Mouse (Mus musculus) ES-E14 (cell line): ENCODE results near the gene Cenpt. TPM values are rescaled to one million over a fixed set of nuclear protein-coding genes. Genes with fewer than 3 reads are reported as not detected.
A peak's percentile ranks its signal among the peaks of the same experiment; 100 is the strongest.

Source experiments
- DNase-seq: peaks from one replicate; pipeline ENCODE4 v3.0.0-alpha.2; 2013; ENCODE audit warnings: low read depth, low spot score
- H3K27ac ChIP-seq: 2 replicates; pipeline ENCODE4 v1.5.1; 2012; ENCODE audit warnings: low read depth, mild to moderate bottlenecking, low read length, moderate library complexity, mixed read lengths; ENCODE audit not compliant: poor library complexity, insufficient read depth, severe bottlenecking
- H3K36me3 ChIP-seq: 2 replicates; pipeline ENCODE4 v1.6.1; 2012; ENCODE audit warnings: mild to moderate bottlenecking, low read length, moderate library complexity, mixed read lengths; ENCODE audit not compliant: control insufficient read depth, poor library complexity, insufficient read depth, severe bottlenecking
- H3K4me1 ChIP-seq, 2 experiments: fragments of 150-350 bp in 1 of 2; sonication (generic) in 1 of 2; 2 replicates each; pipeline ENCODE4 v1.6.1; 2012; ENCODE audit warnings: low read length in 2 of 2, mild to moderate bottlenecking in 1 of 2, mixed read lengths in 1 of 2; ENCODE audit not compliant: control insufficient read depth in 2 of 2, insufficient read depth in 2 of 2, poor library complexity in 1 of 2
- H3K4me3 ChIP-seq, 2 experiments: fragments of 150-350 bp in 1 of 2; sonication (generic) in 1 of 2; 2 replicates each; pipeline ENCODE4 v1.5.1; 2012; ENCODE audit warnings: low read length in 2 of 2, low read depth in 1 of 2, mild to moderate bottlenecking in 1 of 2, mixed read lengths in 1 of 2; ENCODE audit not compliant: insufficient read depth in 1 of 2, poor library complexity in 1 of 2, severe bottlenecking in 1 of 2
- H3K9ac ChIP-seq: 2 replicates; pipeline ENCODE4 v1.6.1; 2012; ENCODE audit warnings: low read depth, mild to moderate bottlenecking, low read length, mixed read lengths; ENCODE audit not compliant: poor library complexity, insufficient read depth, severe bottlenecking
- H3K9me3 ChIP-seq: fragments of 150-350 bp; sonication (generic); 2 replicates; pipeline ENCODE4 v1.6.1; 2012; ENCODE audit warnings: low read depth, mild to moderate bottlenecking, low read length; ENCODE audit not compliant: control insufficient read depth, insufficient read depth
- CHD2 ChIP-seq: IDR thresholded peaks from 2 replicates; pipeline ENCODE4 v1.6.1; 2014; ENCODE audit warnings: mild to moderate bottlenecking, low read depth, low read length, inconsistent platforms
- HCFC1 ChIP-seq: IDR thresholded peaks from 2 replicates; pipeline ENCODE4 v1.6.1; 2012; ENCODE audit warnings: low read length, inconsistent platforms, borderline replicate concordance; ENCODE audit not compliant: insufficient read depth
- MAFK ChIP-seq: IDR thresholded peaks from 2 replicates; pipeline ENCODE4 v1.6.1; 2014; ENCODE audit warnings: mild to moderate bottlenecking, low read depth, low read length, inconsistent platforms; ENCODE audit not compliant: insufficient read depth
- ZC3H11A ChIP-seq: IDR thresholded peaks from 2 replicates; pipeline ENCODE4 v1.6.1; 2012; ENCODE audit warnings: low read depth, mild to moderate bottlenecking, inconsistent platforms, low read length, borderline replicate concordance
- ZNF384 ChIP-seq: IDR thresholded peaks from 2 replicates; pipeline ENCODE4 v1.6.1; 2012; ENCODE audit warnings: low read depth, low read length, inconsistent platforms
- in situ Hi-C, 2 experiments: fragments of 600-800 bp; cut with MboI; formaldehyde crosslinking; loops; one replicate each; pipeline ENCODE4 v1.15.1; 2025; ENCODE audit warnings: low sequenced_read_pairs in 2 of 2, inconsistent platforms in 1 of 2; ENCODE audit not compliant: unreplicated experiment in 2 of 2
- total RNA-seq: library from RNA; depleted of rRNA; stranded (reverse); fragments of 300-350 nt; gene quantifications from 2 replicates; pipeline ENCODE4 v1.2.3, GENCODE M21; 2012; rRNA removed

The Cenpt gene
- 82.2 and 127 TPM in 2 replicates for total RNA-seq

GRCm38 (mm10) chr8:105853178-105853577 is at the start of gene Cenpt:
Gene Cenpt (minus strand): TSS chr8:105853278.
- Histone ChIP-seq H3K27ac (peak within 1 kb of the TSS; percentile 60; the same call in 1 of the 2 replicates), H3K36me3 (peaks cover 12% of the 10 kb centered on the region), H3K9ac (peak within 1 kb of the TSS; percentile 64; the same call in 1 of the 2 replicates), H3K4me1 (peaks cover 6 to 13% of the 10 kb centered on the region in 2 experiments; a peak in 3 of 4 replicates), H3K4me3 (peak within 1 kb of the TSS; percentile 31 to 89), H3K9me3 (no peaks in the 10 kb centered on the region)
- TF ChIP-seq CHD2 (no peak), MAFK (no peak), HCFC1 (no peak)
- in situ Hi-C loops: no loop called here
- DNase-seq: no peak

GRCm38 (mm10) chr8:105900941-105901616 is 48.0 kb upstream of the Cenpt start:
- in situ Hi-C loops: no loop called here
- H3K27ac ChIP-seq: 0 out of 2 replicates have a peak overlapping the region, but pooled peaks have one; percentile 26
- H3K9me3 ChIP-seq: no peaks in the 10 kb centered on the region
- TF ChIP-seq ZC3H11A (no peak), ZNF384 (no peak), HCFC1 (no peak), MAFK (no peak), CHD2 (no peak)
- H3K4me1 ChIP-seq: no peaks in the 10 kb centered on the region
- peak overlapping the region; percentile 89 to 92 for H3K4me3 ChIP-seq
- DNase-seq: no peak
- H3K9ac ChIP-seq: peak overlapping the region; percentile 93
- no peaks in the 10 kb centered on the region for H3K36me3 ChIP-seq

GRCm38 (mm10) chr8:105900180-105900940 is 47.3 kb upstream of the Cenpt start, which contains the start of gene Pskh1:
Gene Pskh1 (plus strand): TSS chr8:105900441.
- Histone ChIP-seq H3K9me3 (no peaks in the 10 kb centered on the region), H3K27ac (peak within 1 kb of the TSS; percentile 26), H3K9ac (peak within 1 kb of the TSS; percentile 93), H3K4me3 (peak within 1 kb of the TSS; percentile 89 to 92), H3K4me1 (no peaks in the 10 kb centered on the region), H3K36me3 (no peaks in the 10 kb centered on the region)
- TF ChIP-seq HCFC1: peak; percentile 80
- no peak for TF ChIP-seq ZC3H11A
- DNase-seq: peak; percentile 89
- in situ Hi-C loops: no loop called here

- no peak overlapping the region for H3K4me3 ChIP-seq
- H3K27ac ChIP-seq: no peak overlapping the region
- H3K4me1 ChIP-seq: peaks cover 0 to 8% of the 10 kb centered on the region in 2 experiments; a peak in 1 of 4 replicates
- H3K36me3 ChIP-seq: no peaks in the 10 kb centered on the region
- in situ Hi-C loops: no loop called here
- H3K9me3 ChIP-seq: no peaks in the 10 kb centered on the region
- TF ChIP-seq CHD2 (no peak), HCFC1 (no peak), ZNF384 (no peak)
- DNase-seq: no peak
- no peak overlapping the region for H3K9ac ChIP-seq
Measured at GRCm38 (mm10) chr8:105897801-105898480, 44.9 kb upstream of the Cenpt start.
